Mouse (Mus musculus) spleen, adult 2 months (tissue): ENCODE results near the gene Slc12a6. TPM values are rescaled to one million over a fixed set of nuclear protein-coding genes. Genes with fewer than 3 reads are reported as not detected.

Source experiments
- DNase-seq, 2 experiments: peaks; one replicate each; pipeline versions ENCODE4 v3.0.0 to v3.0.0-alpha.2; 2012 to 2021; ENCODE audit warnings: low spot score in 2 of 2, low read depth in 1 of 2
- H3K27ac ChIP-seq: fragments of 200-500 bp; 2 replicates; pipeline ENCODE4 v1.5.1; 2012; ENCODE audit warnings: low read length, inconsistent platforms; ENCODE audit not compliant: insufficient read depth
- H3K27me3 ChIP-seq: fragments of 200-500 bp; 2 replicates; pipeline ENCODE4 v1.6.1; 2012; ENCODE audit warnings: mild to moderate bottlenecking, moderate library complexity, low read length, inconsistent platforms; ENCODE audit not compliant: control insufficient read depth, insufficient read depth
- H3K36me3 ChIP-seq: fragments of 200-500 bp; 2 replicates; pipeline ENCODE4 v1.6.1; 2012; ENCODE audit warnings: mild to moderate bottlenecking, low read length, inconsistent platforms; ENCODE audit not compliant: control insufficient read depth, insufficient read depth
- H3K4me1 ChIP-seq: fragments of 200-500 bp; 2 replicates; pipeline ENCODE4 v1.6.1; 2011; ENCODE audit warnings: inconsistent platforms; ENCODE audit not compliant: control insufficient read depth, insufficient read depth, insufficient read length
- H3K4me3 ChIP-seq: fragments of 200-500 bp; 2 replicates; pipeline ENCODE4 v1.5.1; 2011; ENCODE audit warnings: mild to moderate bottlenecking, inconsistent platforms; ENCODE audit not compliant: insufficient read depth, insufficient read length; ENCODE audit errors: extremely low read depth
- CTCF ChIP-seq: fragments of 200-500 bp; IDR thresholded peaks from 2 replicates; pipeline ENCODE4 v1.5.1; 2011; ENCODE audit warnings: mild to moderate bottlenecking, inconsistent platforms; ENCODE audit not compliant: insufficient read depth, insufficient read length, insufficient replicate concordance; ENCODE audit errors: extremely low read depth
- POLR2A ChIP-seq: fragments of 200-500 bp; IDR thresholded peaks from 2 replicates; pipeline ENCODE4 v1.6.1; 2011; ENCODE audit warnings: low read depth, low read length, inconsistent platforms
- WGBS: fragments of 180-500 bp; shearing (Covaris S2); methylation state at CpG from one replicate; pipeline ENCODE4 v1.1.7; 2018; 5-methylcytosine and 5-hydroxymethylcytosine counted together
- polyA plus RNA-seq: library from polyadenylated mRNA; depleted of rRNA; stranded (reverse); fragments of >200 nt; gene quantifications from 2 replicates; pipeline ENCODE4 v1.2.3, GENCODE M21; 2012; rRNA removed

Slc12a6 gene
- polyA plus RNA-seq, result 58.0 and 74.0 TPM in 2 replicates

GRCm38 (mm10) chr2:112265448-112266241 lies at the start of gene Slc12a6:
Gene Slc12a6, plus strand, starts transcription at chr2:112265825.
- peak; percentile 88 to 95 for DNase-seq
- WGBS, result under 1% methylated on average over 84 of the region's 85 CpGs
- H3K27me3 ChIP-seq, result no peaks in the 10 kb centered on the region
- TF ChIP-seq POLR2A (peak; percentile 57), CTCF (no peak)
- H3K4me1 ChIP-seq, result peaks cover 11% of the 10 kb centered on the region; the same call in 1 of the 2 replicates
- peak within 1 kb of the TSS; percentile 90 for H3K4me3 ChIP-seq
- H3K36me3 ChIP-seq, result no peaks in the 10 kb centered on the region; the same call in 1 of the 2 replicates
- H3K27ac ChIP-seq, result peak within 1 kb of the TSS; percentile 98

GRCm38 (mm10) chr2:112215977-112216376 lies 49.6 kb upstream of the Slc12a6 start:
- Histone ChIP-seq H3K27ac (no peak overlapping the region), H3K36me3 (no peaks in the 10 kb centered on the region), H3K27me3 (no peaks in the 10 kb centered on the region), H3K4me3 (no peak overlapping the region), H3K4me1 (no peaks in the 10 kb centered on the region)
- DNase-seq, result no peak
- no peak for TF ChIP-seq POLR2A
- TF ChIP-seq CTCF, result no peak
- WGBS, result 12% methylated on average over 1 of the region's 1 CpGs

GRCm38 (mm10) chr2:112217614-112218013 lies 48.0 kb upstream of the Slc12a6 start:
- WGBS, result 50% methylated on average over 6 of the region's 6 CpGs
- Histone ChIP-seq H3K4me1 (no peaks in the 10 kb centered on the region), H3K36me3 (no peaks in the 10 kb centered on the region), H3K4me3 (no peak overlapping the region), H3K27ac (no peak overlapping the region), H3K27me3 (no peaks in the 10 kb centered on the region)
- no peak for DNase-seq
- TF ChIP-seq CTCF, result no peak
- no peak for TF ChIP-seq POLR2A

- WGBS, result 61% methylated on average over 5 of the region's 5 CpGs
- Histone ChIP-seq H3K4me3 (no peak overlapping the region), H3K4me1 (no peaks in the 10 kb centered on the region), H3K36me3 (no peaks in the 10 kb centered on the region), H3K27ac (no peak overlapping the region), H3K27me3 (no peaks in the 10 kb centered on the region)
- no peak for DNase-seq
- TF ChIP-seq CTCF (no peak), POLR2A (no peak)
Observed at GRCm38 (mm10) chr2:112220880-112221279, 44.7 kb upstream of the Slc12a6 start.

- no peaks in the 10 kb centered on the region for H3K27me3 ChIP-seq
- no peak for DNase-seq
- H3K4me1 ChIP-seq, result no peaks in the 10 kb centered on the region
- no peak overlapping the region for H3K27ac ChIP-seq
- no peak overlapping the region for H3K4me3 ChIP-seq
- no peaks in the 10 kb centered on the region for H3K36me3 ChIP-seq
- 30% methylated on average over 5 of the region's 5 CpGs for WGBS
- no peak for TF ChIP-seq POLR2A
- TF ChIP-seq CTCF, result no peak
Observed at GRCm38 (mm10) chr2:112222607-112223006, 43.0 kb upstream of the Slc12a6 start.

GRCm38 (mm10) chr2:112224356-112224755 lies 41.3 kb upstream of the Slc12a6 start:
- Histone ChIP-seq H3K4me3 (no peak overlapping the region), H3K4me1 (no peaks in the 10 kb centered on the region), H3K36me3 (no peaks in the 10 kb centered on the region), H3K27me3 (no peaks in the 10 kb centered on the region), H3K27ac (no peak overlapping the region)
- 70% methylated on average over 4 of the region's 4 CpGs for WGBS
- TF ChIP-seq POLR2A, result no peak
- DNase-seq, result no peak

- H3K27ac ChIP-seq, result no peak overlapping the region
- no peaks in the 10 kb centered on the region for H3K27me3 ChIP-seq
- no peaks in the 10 kb centered on the region for H3K4me1 ChIP-seq
- DNase-seq, result no peak
- 40% methylated on average over 1 of the region's 1 CpGs for WGBS
- H3K36me3 ChIP-seq, result no peaks in the 10 kb centered on the region
- TF ChIP-seq POLR2A (no peak), CTCF (no peak)
- no peak overlapping the region for H3K4me3 ChIP-seq
Observed at GRCm38 (mm10) chr2:112232623-112233022, 33.0 kb upstream of the Slc12a6 start.
